Mouse (Mus musculus) hindbrain, embryonic 15.5 days (tissue): ENCODE measurements around the gene Rrp1b. TPM values are rescaled to one million over a fixed set of nuclear protein-coding genes. Genes with fewer than 3 reads are reported as not detected.

Source experiments
- ATAC-seq: fragments of 200-750 bp; cut with Nextera tagmentation; 2 replicates; pipeline ENCODE4 v1.8.0; 2017; ENCODE audit warnings: low read depth, moderate number of reproducible peaks, moderate TSS enrichment; ENCODE audit not compliant: low FRiP score
- H3K27ac ChIP-seq: fragments of 300-500 bp; sonication (generic); replicated peaks from 2 replicates; pipeline ENCODE4 v1.5.1; 2015; ENCODE audit warnings: mild to moderate bottlenecking, inconsistent platforms
- H3K27me3 ChIP-seq: fragments of 300-500 bp; sonication (generic); 2 replicates; pipeline ENCODE4 v1.6.1; 2015; ENCODE audit warnings: control low read depth, inconsistent platforms
- H3K36me3 ChIP-seq: fragments of 300-500 bp; sonication (generic); 2 replicates; pipeline ENCODE4 v1.6.1; 2015; ENCODE audit warnings: control low read depth, inconsistent platforms
- H3K4me1 ChIP-seq: fragments of 300-500 bp; sonication (generic); replicated peaks from 2 replicates; pipeline ENCODE4 v1.6.1; 2015; ENCODE audit warnings: control low read depth, inconsistent platforms
- H3K4me2 ChIP-seq: fragments of 300-500 bp; sonication (generic); 2 replicates; pipeline ENCODE4 v1.6.1; 2015; ENCODE audit warnings: moderate library complexity, mild to moderate bottlenecking, inconsistent platforms
- H3K4me3 ChIP-seq: fragments of 300-500 bp; sonication (generic); 2 replicates; pipeline ENCODE4 v1.5.1; 2015; ENCODE audit warnings: mild to moderate bottlenecking, inconsistent platforms
- H3K9ac ChIP-seq: fragments of 300-500 bp; sonication (generic); 2 replicates; pipeline ENCODE4 v1.6.1; 2015; ENCODE audit warnings: inconsistent platforms
- H3K9me3 ChIP-seq: fragments of 300-500 bp; sonication (generic); 2 replicates; pipeline ENCODE4 v1.6.1; 2016; ENCODE audit warnings: control low read depth, inconsistent platforms
- WGBS: fragments of 180-500 bp; shearing (Covaris S2); methylation state at CpG from one replicate; pipeline ENCODE4 v1.1.7; 2015; 5-methylcytosine and 5-hydroxymethylcytosine counted together
- polyA plus RNA-seq: library from polyadenylated mRNA; unstranded; fragments of >200 nt; fragmentation: Nextera tagmentation; extraction: Ambion mirVana; gene quantifications from 2 replicates; pipeline ENCODE4 v1.2.1, GENCODE M21; 2015

Rrp1b gene
- polyA plus RNA-seq, result 35.1 and 36.3 TPM in 2 replicates

GRCm38 (mm10) chr17:32035609-32036508 lies at the start of gene Rrp1b, which contains the start of gene Hsf2bp:
Rrp1b (plus strand) TSS chr17:32036100.
Hsf2bp (minus strand) TSS chr17:32036349.
- WGBS, result 5% methylated on average over 52 of the region's 52 CpGs
- Histone ChIP-seq H3K36me3 (no peaks in the 10 kb centered on the region), H3K27me3 (no peaks in the 10 kb centered on the region), H3K4me1 (peaks cover 27% of the 10 kb centered on the region), H3K4me3 (peak within 1 kb of the TSS; percentile 80), H3K4me2 (peak within 1 kb of the TSS; percentile 92), H3K27ac (peak within 1 kb of the TSS; percentile 84), H3K9me3 (no peaks in the 10 kb centered on the region), H3K9ac (peak within 1 kb of the TSS; percentile 74)
- peak; percentile 95 for ATAC-seq

- WGBS, result 95% methylated on average over 1 of the region's 1 CpGs
- no peaks in the 10 kb centered on the region for H3K36me3 ChIP-seq
- no peak overlapping the region for H3K9ac ChIP-seq
- no peak for ATAC-seq
- no peaks in the 10 kb centered on the region for H3K4me1 ChIP-seq
- no peaks in the 10 kb centered on the region for H3K27me3 ChIP-seq
- H3K4me2 ChIP-seq, result no peak overlapping the region
- no peak overlapping the region for H3K4me3 ChIP-seq
- no peaks in the 10 kb centered on the region for H3K9me3 ChIP-seq
- no peak overlapping the region for H3K27ac ChIP-seq
Observed at GRCm38 (mm10) chr17:31986915-31987314, 49.0 kb upstream of the Rrp1b start.

- WGBS, result 94% methylated on average over 2 of the region's 2 CpGs
- no peak overlapping the region for H3K4me3 ChIP-seq
- no peak for ATAC-seq
Observed at GRCm38 (mm10) chr17:31989035-31989434, 46.9 kb upstream of the Rrp1b start.

GRCm38 (mm10) chr17:31992004-31992403 lies 43.9 kb upstream of the Rrp1b start:
- H3K27ac ChIP-seq, result no peak overlapping the region
- H3K36me3 ChIP-seq, result no peaks in the 10 kb centered on the region
- no peak overlapping the region for H3K9ac ChIP-seq
- no peak overlapping the region for H3K4me3 ChIP-seq
- H3K4me2 ChIP-seq, result no peak overlapping the region
- H3K4me1 ChIP-seq, result no peaks in the 10 kb centered on the region
- ATAC-seq, result no peak
- H3K9me3 ChIP-seq, result no peaks in the 10 kb centered on the region
- H3K27me3 ChIP-seq, result no peaks in the 10 kb centered on the region
- WGBS, result 62% methylated on average over 2 of the region's 2 CpGs

More at GRCm38 (mm10) chr17:31989035-31989434, 46.9 kb upstream of the Rrp1b start:
- Histone ChIP-seq H3K9ac (no peak overlapping the region), H3K27me3 (no peaks in the 10 kb centered on the region), H3K36me3 (no peaks in the 10 kb centered on the region), H3K27ac (no peak overlapping the region), H3K9me3 (no peaks in the 10 kb centered on the region), H3K4me1 (no peaks in the 10 kb centered on the region), H3K4me2 (no peak overlapping the region)

- no peak overlapping the region for H3K4me2 ChIP-seq
- H3K9me3 ChIP-seq, result no peaks in the 10 kb centered on the region
- no peaks in the 10 kb centered on the region for H3K4me1 ChIP-seq
- no peak overlapping the region for H3K9ac ChIP-seq
- H3K36me3 ChIP-seq, result no peaks in the 10 kb centered on the region
- H3K27ac ChIP-seq, result no peak overlapping the region
- no peak for ATAC-seq
- no peak overlapping the region for H3K4me3 ChIP-seq
- WGBS, result 92% methylated on average over 1 of the region's 1 CpGs
- H3K27me3 ChIP-seq, result no peaks in the 10 kb centered on the region
Observed at GRCm38 (mm10) chr17:31993354-31993753, 42.5 kb upstream of the Rrp1b start.

- Histone ChIP-seq H3K4me2 (no peak overlapping the region), H3K4me3 (no peak overlapping the region), H3K27ac (no peak overlapping the region), H3K4me1 (no peaks in the 10 kb centered on the region), H3K9me3 (no peaks in the 10 kb centered on the region), H3K36me3 (no peaks in the 10 kb centered on the region), H3K9ac (no peak overlapping the region), H3K27me3 (no peaks in the 10 kb centered on the region)
- no peak for ATAC-seq
Observed at GRCm38 (mm10) chr17:31994132-31994531, 41.8 kb upstream of the Rrp1b start.

GRCm38 (mm10) chr17:31995784-31996183 lies 40.1 kb upstream of the Rrp1b start:
- Histone ChIP-seq H3K4me3 (no peak overlapping the region), H3K9ac (no peak overlapping the region), H3K4me2 (no peak overlapping the region), H3K36me3 (no peaks in the 10 kb centered on the region), H3K27ac (no peak overlapping the region), H3K27me3 (no peaks in the 10 kb centered on the region), H3K9me3 (no peaks in the 10 kb centered on the region), H3K4me1 (no peaks in the 10 kb centered on the region)
- no peak for ATAC-seq
- 85% methylated on average over 2 of the region's 2 CpGs for WGBS

- H3K9ac ChIP-seq, result no peak overlapping the region
- H3K36me3 ChIP-seq, result no peaks in the 10 kb centered on the region
- no peaks in the 10 kb centered on the region for H3K4me1 ChIP-seq
- H3K27ac ChIP-seq, result no peak overlapping the region
- ATAC-seq, result no peak
- H3K27me3 ChIP-seq, result no peaks in the 10 kb centered on the region
- WGBS, result 70% methylated on average over 4 of the region's 4 CpGs
- H3K9me3 ChIP-seq, result no peaks in the 10 kb centered on the region
- no peak overlapping the region for H3K4me3 ChIP-seq
- H3K4me2 ChIP-seq, result no peak overlapping the region
Observed at GRCm38 (mm10) chr17:31996331-31996730, 39.6 kb upstream of the Rrp1b start.

- Histone ChIP-seq H3K9me3 (no peaks in the 10 kb centered on the region), H3K4me1 (no peaks in the 10 kb centered on the region), H3K4me2 (no peak overlapping the region), H3K9ac (no peak overlapping the region), H3K27ac (no peak overlapping the region), H3K4me3 (no peak overlapping the region), H3K27me3 (no peaks in the 10 kb centered on the region), H3K36me3 (no peaks in the 10 kb centered on the region)
- 84% methylated on average over 1 of the region's 1 CpGs for WGBS
- ATAC-seq, result no peak
Observed at GRCm38 (mm10) chr17:31998351-31998750, 37.5 kb upstream of the Rrp1b start.

GRCm38 (mm10) chr17:32003251-32003650 lies 32.6 kb upstream of the Rrp1b start:
- no peak for ATAC-seq
- WGBS, result 91% methylated on average over 3 of the region's 3 CpGs
- H3K4me1 ChIP-seq, result no peaks in the 10 kb centered on the region
- H3K9me3 ChIP-seq, result no peaks in the 10 kb centered on the region
- H3K4me3 ChIP-seq, result no peak overlapping the region
- no peaks in the 10 kb centered on the region for H3K27me3 ChIP-seq
- H3K4me2 ChIP-seq, result no peak overlapping the region
- H3K9ac ChIP-seq, result no peak overlapping the region
- no peak overlapping the region for H3K27ac ChIP-seq
- no peaks in the 10 kb centered on the region for H3K36me3 ChIP-seq

- Histone ChIP-seq H3K27ac (no peak overlapping the region), H3K36me3 (no peaks in the 10 kb centered on the region), H3K4me3 (no peak overlapping the region), H3K27me3 (no peaks in the 10 kb centered on the region), H3K4me1 (no peaks in the 10 kb centered on the region), H3K9ac (no peak overlapping the region), H3K9me3 (no peaks in the 10 kb centered on the region), H3K4me2 (no peak overlapping the region)
- WGBS, result 82% methylated on average over 5 of the region's 5 CpGs
- ATAC-seq, result no peak
Observed at GRCm38 (mm10) chr17:32006800-32007199, 29.1 kb upstream of the Rrp1b start.

- Histone ChIP-seq H3K4me2 (no peak overlapping the region), H3K9ac (no peak overlapping the region), H3K9me3 (no peaks in the 10 kb centered on the region), H3K36me3 (no peaks in the 10 kb centered on the region), H3K27me3 (no peaks in the 10 kb centered on the region), H3K27ac (no peak overlapping the region), H3K4me1 (no peaks in the 10 kb centered on the region), H3K4me3 (no peak overlapping the region)
- no peak for ATAC-seq
- WGBS, result 85% methylated on average over 6 of the region's 6 CpGs
Observed at GRCm38 (mm10) chr17:32011694-32012093, 24.2 kb upstream of the Rrp1b start.
